Mouse (Mus musculus) spleen, adult 2 months (tissue): ENCODE results near the gene Nipa2.

Experiments used
- CTCF ChIP-seq: fragments of 200-500 bp; IDR thresholded peaks from 2 replicates; pipeline ENCODE4 v1.5.1; 2011; ENCODE audit warnings: mild to moderate bottlenecking, inconsistent platforms; ENCODE audit not compliant: insufficient read depth, insufficient read length, insufficient replicate concordance; ENCODE audit errors: extremely low read depth
- POLR2A ChIP-seq: fragments of 200-500 bp; IDR thresholded peaks from 2 replicates; pipeline ENCODE4 v1.6.1; 2011; ENCODE audit warnings: low read depth, low read length, inconsistent platforms

DNA sequence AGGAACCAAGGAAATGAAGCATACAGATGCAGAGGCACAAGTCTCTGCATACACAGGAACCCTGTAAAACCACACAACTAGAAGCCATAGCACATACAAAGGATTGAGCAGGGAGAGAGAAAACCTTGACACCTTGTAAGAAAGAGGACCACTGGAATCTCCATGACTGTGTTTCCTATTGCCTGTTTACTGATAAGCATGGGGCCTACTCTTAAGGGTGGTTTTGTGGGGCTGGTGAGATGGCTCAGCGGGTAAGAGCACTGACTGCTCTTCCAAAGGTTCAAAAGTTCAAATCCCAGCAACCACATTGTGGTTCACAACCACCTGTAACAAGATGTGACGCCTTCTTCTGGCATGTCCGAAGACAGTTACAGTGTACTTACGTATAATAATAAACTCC is 35.0 kb downstream of the Nipa2 start:
- no peak for TF ChIP-seq POLR2A
- TF ChIP-seq CTCF = no peak
